Mouse (Mus musculus) heart, embryonic 16.5 days (tissue): ENCODE results near the gene BC024978. TPM values are rescaled to one million over a fixed set of nuclear protein-coding genes. Genes with fewer than 3 reads are reported as not detected.

Source experiments
- ATAC-seq: fragments of 200-750 bp; cut with Nextera tagmentation; replicated peaks from 2 replicates; pipeline ENCODE4 v1.8.0; 2017; ENCODE audit warnings: moderate number of reproducible peaks; ENCODE audit not compliant: insufficient read depth, low FRiP score; ENCODE audit errors: extremely low read depth
- H3K27ac ChIP-seq: fragments of 300-500 bp; sonication (generic); 2 replicates; pipeline ENCODE4 v1.5.1; 2014; ENCODE audit warnings: mild to moderate bottlenecking, low read length, control low read depth, moderate library complexity
- H3K27me3 ChIP-seq: fragments of 300-500 bp; sonication (generic); 2 replicates; pipeline ENCODE4 v1.6.1; 2014; ENCODE audit warnings: low read length, mixed read lengths; ENCODE audit not compliant: control insufficient read depth, insufficient read depth
- H3K36me3 ChIP-seq: fragments of 300-500 bp; sonication (generic); 2 replicates; pipeline ENCODE4 v1.6.1; 2014; ENCODE audit not compliant: control insufficient read depth, insufficient read depth
- H3K4me1 ChIP-seq: fragments of 300-500 bp; sonication (generic); 2 replicates; pipeline ENCODE4 v1.6.1; 2014; ENCODE audit warnings: low read length, mixed read lengths; ENCODE audit not compliant: control insufficient read depth, insufficient read depth
- H3K4me2 ChIP-seq: fragments of 300-500 bp; sonication (generic); 2 replicates; pipeline ENCODE4 v1.6.1; 2014; ENCODE audit warnings: low read depth, mild to moderate bottlenecking, control low read depth, low read length
- H3K4me3 ChIP-seq: fragments of 300-500 bp; sonication (generic); 2 replicates; pipeline ENCODE4 v1.5.1; 2014; ENCODE audit warnings: mild to moderate bottlenecking, control low read depth, low read length
- H3K9ac ChIP-seq: fragments of 300-500 bp; sonication (generic); 2 replicates; pipeline ENCODE4 v1.6.1; 2014; ENCODE audit warnings: low read length, control low read depth
- H3K9me3 ChIP-seq: fragments of 300-500 bp; sonication (generic); replicated peaks from 2 replicates; pipeline ENCODE4 v1.6.1; 2016; ENCODE audit warnings: low read length; ENCODE audit not compliant: control insufficient read depth
- WGBS: fragments of 180-500 bp; shearing (Covaris S2); extraction: QIAGEN DNeasy Blood & Tissue Kit; methylation state at CpG from one replicate; pipeline ENCODE4 v1.1.7; 2014; 5-methylcytosine and 5-hydroxymethylcytosine counted together
- polyA plus RNA-seq: library from polyadenylated mRNA; unstranded; fragments of >200 nt; fragmentation: Nextera tagmentation; extraction: Ambion mirVana; gene quantifications from 2 replicates; pipeline ENCODE4 v1.2.1, GENCODE M21; 2015

BC024978 gene
- polyA plus RNA-seq, 1 experiment from 2014 or later = 2.6 TPM

GRCm38 (mm10) chr7:27180837-27181695 is 14.5 kb upstream of the BC024978 start, which contains the start of the genes Gm21983 and Mia:
Gene Gm21983, minus strand, starts transcription at chr7:27181086.
Gene Mia, minus strand, starts transcription at chr7:27181157.
- Histone ChIP-seq H3K36me3 (peaks cover 19% of the 10 kb centered on the region), H3K27ac (no peak within 1 kb of the TSS), H3K9ac (no peak within 1 kb of the TSS), H3K4me3 (no peak within 1 kb of the TSS), H3K4me1 (peaks cover 13% of the 10 kb centered on the region), H3K9me3 (peaks cover 3% of the 10 kb centered on the region; the same call in 1 of the 2 replicates), H3K27me3 (no peaks in the 10 kb centered on the region), H3K4me2 (no peak within 1 kb of the TSS)
- no peak for ATAC-seq
- WGBS = 58% methylated on average over 14 of the region's 14 CpGs

- Histone ChIP-seq H3K4me2 (no peak overlapping the region), H3K36me3 (peaks cover 28% of the 10 kb centered on the region), H3K4me1 (peaks cover 13% of the 10 kb centered on the region), H3K4me3 (no peak overlapping the region), H3K27ac (no peak overlapping the region), H3K9ac (no peak overlapping the region), H3K9me3 (peaks cover 3% of the 10 kb centered on the region; the same call in 1 of the 2 replicates), H3K27me3 (no peaks in the 10 kb centered on the region)
- WGBS = 68% methylated on average over 1 of the region's 1 CpGs
- ATAC-seq = no peak
Measured at GRCm38 (mm10) chr7:27182498-27182897, 13.1 kb upstream of the BC024978 start.

GRCm38 (mm10) chr7:27184964-27185363 is 10.6 kb upstream of the BC024978 start:
- no peak overlapping the region for H3K4me3 ChIP-seq
- WGBS = 61% methylated on average over 3 of the region's 3 CpGs
- peaks cover 50% of the 10 kb centered on the region for H3K36me3 ChIP-seq
- no peak overlapping the region for H3K9ac ChIP-seq
- no peak for ATAC-seq
- no peaks in the 10 kb centered on the region for H3K4me1 ChIP-seq
- peaks cover 3% of the 10 kb centered on the region; the same call in 1 of the 2 replicates for H3K9me3 ChIP-seq
- no peak overlapping the region for H3K27ac ChIP-seq
- no peaks in the 10 kb centered on the region for H3K27me3 ChIP-seq
- H3K4me2 ChIP-seq = no peak overlapping the region

GRCm38 (mm10) chr7:27185986-27186385 is 9.6 kb upstream of the BC024978 start:
- H3K27ac ChIP-seq = no peak overlapping the region
- H3K4me3 ChIP-seq = no peak overlapping the region
- no peak overlapping the region for H3K9ac ChIP-seq
- 90% methylated on average over 5 of the region's 5 CpGs for WGBS
- no peaks in the 10 kb centered on the region for H3K4me1 ChIP-seq
- peaks cover 3% of the 10 kb centered on the region; the same call in 1 of the 2 replicates for H3K9me3 ChIP-seq
- no peak overlapping the region for H3K4me2 ChIP-seq
- H3K36me3 ChIP-seq = peaks cover 61% of the 10 kb centered on the region
- no peaks in the 10 kb centered on the region for H3K27me3 ChIP-seq
- no peak for ATAC-seq

GRCm38 (mm10) chr7:27189271-27189931 is 6.2 kb upstream of the BC024978 start:
- ATAC-seq = no peak
- Histone ChIP-seq H3K36me3 (peaks cover 79% of the 10 kb centered on the region), H3K27ac (no peak overlapping the region), H3K27me3 (no peaks in the 10 kb centered on the region), H3K4me3 (no peak overlapping the region), H3K9me3 (peaks cover 3% of the 10 kb centered on the region; the same call in 1 of the 2 replicates), H3K4me2 (no peak overlapping the region), H3K9ac (no peak overlapping the region), H3K4me1 (peaks cover 2% of the 10 kb centered on the region; the same call in 1 of the 2 replicates)
- 94% methylated on average over 10 of the region's 10 CpGs for WGBS

GRCm38 (mm10) chr7:27192434-27192833 is 3.1 kb upstream of the BC024978 start:
- Histone ChIP-seq H3K4me2 (no peak overlapping the region), H3K27ac (no peak overlapping the region), H3K9ac (no peak overlapping the region), H3K4me3 (no peak overlapping the region), H3K4me1 (peaks cover 12% of the 10 kb centered on the region), H3K36me3 (peaks cover 55% of the 10 kb centered on the region), H3K27me3 (no peaks in the 10 kb centered on the region), H3K9me3 (no peaks in the 10 kb centered on the region)
- no peak for ATAC-seq
- WGBS = 89% methylated on average over 5 of the region's 5 CpGs

GRCm38 (mm10) chr7:27193731-27194130 is 1.9 kb upstream of the BC024978 start:
- Histone ChIP-seq H3K4me3 (no peak overlapping the region), H3K27ac (no peak overlapping the region), H3K4me2 (no peak overlapping the region), H3K36me3 (peaks cover 44% of the 10 kb centered on the region), H3K27me3 (no peaks in the 10 kb centered on the region), H3K9me3 (no peaks in the 10 kb centered on the region), H3K9ac (no peak overlapping the region), H3K4me1 (peaks cover 12% of the 10 kb centered on the region)
- 76% methylated on average over 4 of the region's 4 CpGs for WGBS
- ATAC-seq = no peak

- H3K4me3 ChIP-seq = no peak overlapping the region
- H3K4me2 ChIP-seq = no peak overlapping the region
- no peak for ATAC-seq
- no peaks in the 10 kb centered on the region for H3K27me3 ChIP-seq
- 81% methylated on average over 3 of the region's 3 CpGs for WGBS
- no peak overlapping the region for H3K9ac ChIP-seq
- peaks cover 12% of the 10 kb centered on the region for H3K36me3 ChIP-seq
- H3K27ac ChIP-seq = no peak overlapping the region
- peaks cover 12% of the 10 kb centered on the region for H3K4me1 ChIP-seq
- no peaks in the 10 kb centered on the region for H3K9me3 ChIP-seq
Measured at GRCm38 (mm10) chr7:27197136-27197535, 1.6 kb downstream of the BC024978 start.

GRCm38 (mm10) chr7:27197634-27198033 is 2.1 kb downstream of the BC024978 start:
- no peak for ATAC-seq
- H3K27ac ChIP-seq = no peak overlapping the region
- H3K27me3 ChIP-seq = no peaks in the 10 kb centered on the region
- no peaks in the 10 kb centered on the region for H3K9me3 ChIP-seq
- H3K4me2 ChIP-seq = no peak overlapping the region
- WGBS = 90% methylated on average over 8 of the region's 8 CpGs
- H3K4me1 ChIP-seq = peaks cover 12% of the 10 kb centered on the region
- no peak overlapping the region; the same call in 1 of the 2 replicates for H3K9ac ChIP-seq
- no peak overlapping the region for H3K4me3 ChIP-seq
- peaks cover 14% of the 10 kb centered on the region for H3K36me3 ChIP-seq
